Mouse (Mus musculus) lung, postnatal 25 days (tissue): ENCODE data around the gene Bod1.

ENCODE experiments used
- DNase-seq: peaks from one replicate; pipeline ENCODE4 v3.0.0; 2022; ENCODE audit warnings: low spot score

The Bod1 gene

GRCm38 (mm10) chr11:31669172-31669869 lies 2.4 kb downstream of the Bod1 start:
- no peak for DNase-seq

GRCm38 (mm10) chr11:31664186-31664585 lies 7.5 kb downstream of the Bod1 start:
- no peak for DNase-seq

GRCm38 (mm10) chr11:31663501-31663900 lies 8.2 kb downstream of the Bod1 start:
- no peak for DNase-seq

- no peak for DNase-seq
Measured at GRCm38 (mm10) chr11:31662872-31663446, 8.7 kb downstream of the Bod1 start.

- DNase-seq: no peak
Measured at GRCm38 (mm10) chr11:31662214-31662613, 9.5 kb downstream of the Bod1 start.

- no peak for DNase-seq
Measured at GRCm38 (mm10) chr11:31657806-31658175, 13.9 kb downstream of the Bod1 start.

- DNase-seq: no peak
Measured at GRCm38 (mm10) chr11:31657168-31657805, 14.4 kb downstream of the Bod1 start.

- DNase-seq: no peak
Measured at GRCm38 (mm10) chr11:31649507-31649906, 22.2 kb downstream of the Bod1 start.

GRCm38 (mm10) chr11:31647268-31647667 lies 24.4 kb downstream of the Bod1 start:
- DNase-seq: no peak

GRCm38 (mm10) chr11:31646571-31646970 lies 25.1 kb downstream of the Bod1 start:
- DNase-seq: no peak

- no peak for DNase-seq
Measured at GRCm38 (mm10) chr11:31643120-31643519, 28.6 kb downstream of the Bod1 start.

- DNase-seq: no peak
Measured at GRCm38 (mm10) chr11:31641066-31641810, 30.4 kb downstream of the Bod1 start.

GRCm38 (mm10) chr11:31640187-31640586 lies 31.5 kb downstream of the Bod1 start:
- no peak for DNase-seq

- peak; percentile 72 for DNase-seq
Measured at GRCm38 (mm10) chr11:31637788-31638373, 33.8 kb downstream of the Bod1 start.

- DNase-seq: no peak
Measured at GRCm38 (mm10) chr11:31628700-31629099, 43.0 kb downstream of the Bod1 start.

GRCm38 (mm10) chr11:31620796-31621195 lies 50.9 kb downstream of the Bod1 start:
- DNase-seq: no peak

- no peak for DNase-seq
Measured at GRCm38 (mm10) chr11:31617797-31618196, 53.9 kb downstream of the Bod1 start.

- peak; percentile 92 for DNase-seq
Measured at GRCm38 (mm10) chr11:31617236-31617635, 54.4 kb downstream of the Bod1 start.

- DNase-seq: no peak
Measured at GRCm38 (mm10) chr11:31616722-31617121, 55.0 kb downstream of the Bod1 start.
